17 mouse cellular contexts compared by ENCODE assay signal in genomic region chr9:53603849-53604248, GRCm38 (mm10). TPM values are rescaled to one million over a fixed set of nuclear protein-coding genes. Genes with fewer than 3 reads are reported as not detected.
DNase-seq lines count a peak whose midpoint lies in the region; ATAC-seq and TF ChIP-seq lines count a peak whose summit lies in the region.
"Had no signal": no experiment of that assay in that cellular context is flagged by ENCODE, and none has a peak within 500 bp of the region (broad histone marks: within the 10 kb centered on the region; RNA-seq: fewer than 3 reads in every experiment).

No protein-coding gene starts in this region.

- DNase-seq in heart, embryonic 10.5 days (ENCODE audit: low spot score), result peak; percentile 35
- no peak for DNase-seq in heart, postnatal 4 days
- no peak for DNase-seq in lung, embryonic 14.5 days
- no peak for DNase-seq in lung, postnatal 4 days
- no peak for DNase-seq in liver, embryonic 13.5 days
- DNase-seq in stomach, postnatal 0 days (ENCODE audit: low spot score), result no peak
- no peak for DNase-seq in kidney, postnatal 14 days
- DNase-seq: cerebellum, adult 11-12 months; cerebellum, postnatal 36 days; forebrain, postnatal 0 days; kidney, adult 9 months had no signal

- no peak overlapping the region for H3K9ac ChIP-seq in lung, embryonic 14.5 days
- no peak overlapping the region for H3K9ac ChIP-seq in liver, embryonic 13.5 days
- no peak overlapping the region for H3K9ac ChIP-seq in stomach, postnatal 0 days (ENCODE audit: low read length)
- H3K9ac ChIP-seq: forebrain, postnatal 0 days; limb, embryonic 12.5 days; midbrain, embryonic 13.5 days had no signal

- no peaks in the 10 kb centered on the region for H3K9me3 ChIP-seq in heart, embryonic 10.5 days
- no peaks in the 10 kb centered on the region for H3K9me3 ChIP-seq in lung, embryonic 14.5 days (ENCODE audit: low read depth, low read length)
- H3K9me3 ChIP-seq in liver, embryonic 13.5 days (replicated peaks), result no peaks in the 10 kb centered on the region
- no peaks in the 10 kb centered on the region for H3K9me3 ChIP-seq in stomach, postnatal 0 days (ENCODE audit: control insufficient read depth, low read length)
- H3K9me3 ChIP-seq: limb, embryonic 12.5 days; midbrain, embryonic 13.5 days had no signal

- no peak overlapping the region for H3K27ac ChIP-seq in heart, embryonic 10.5 days
- H3K27ac ChIP-seq in lung, embryonic 14.5 days (ENCODE audit: low read depth), result peak overlapping the region; percentile 61
- peak overlapping the region; percentile 55 for H3K27ac ChIP-seq in liver, embryonic 13.5 days
- H3K27ac ChIP-seq in stomach, postnatal 0 days (replicated peaks), result no peak overlapping the region; the same call in 1 of the 2 replicates
- H3K27ac ChIP-seq: left cerebral cortex, adult 2 months; limb, embryonic 12.5 days; midbrain, embryonic 13.5 days had no signal

- no peak for TF ChIP-seq EP300 in stomach, postnatal 0 days (optimal IDR thresholded peaks at IDR 0.05)

- ATAC-seq in lung, embryonic 14.5 days (ENCODE audit: insufficient read depth), result no peak
- 0 out of 2 replicates have a peak, but pooled peaks have one; percentile 12 for ATAC-seq in liver, embryonic 13.5 days (ENCODE audit: low read depth)
- ATAC-seq in stomach, postnatal 0 days (ENCODE audit: low FRiP score, low TSS enrichment), result peak; percentile 58; the same call in 1 of the 2 replicates
- no peak for ATAC-seq in CD4-positive, CD25-positive, alpha-beta regulatory T cell, adult 4 months
- ATAC-seq: forebrain, postnatal 0 days; hindbrain, embryonic 16.5 days; midbrain, embryonic 13.5 days; Patski had no signal

- no peak overlapping the region for H3K4me3 ChIP-seq in heart, embryonic 10.5 days
- H3K4me3 ChIP-seq in lung, embryonic 14.5 days (ENCODE audit: low read depth, low read length), result no peak overlapping the region
- H3K4me3 ChIP-seq in liver, embryonic 13.5 days (replicated peaks), result no peak overlapping the region
- H3K4me3 ChIP-seq in stomach, postnatal 0 days (ENCODE audit: low read depth, low read length), result no peak overlapping the region
- H3K4me3 ChIP-seq: left cerebral cortex, adult 2 months; limb, embryonic 12.5 days; midbrain, embryonic 13.5 days had no signal

- no peak for TF ChIP-seq CTCF in lung, embryonic 14.5 days (IDR thresholded peaks at IDR 0.05; ENCODE audit: low read depth)
- TF ChIP-seq CTCF in stomach, postnatal 0 days (IDR thresholded peaks at IDR 0.05; ENCODE audit: low read depth), result no peak

- no peak overlapping the region for H3K4me2 ChIP-seq in lung, embryonic 14.5 days
- no peak overlapping the region for H3K4me2 ChIP-seq in liver, embryonic 13.5 days
- no peak overlapping the region for H3K4me2 ChIP-seq in stomach, postnatal 0 days (replicated peaks; ENCODE audit: low read depth)
- H3K4me2 ChIP-seq: limb, embryonic 12.5 days; midbrain, embryonic 13.5 days had no signal

- 70% methylated on average over 3 of the region's 3 CpGs for WGBS in heart, embryonic 10.5 days
- WGBS in lung, embryonic 14.5 days, result 80% methylated on average over 3 of the region's 3 CpGs
- WGBS in liver, embryonic 13.5 days (ENCODE audit: insufficient replicate concordance), result 70% methylated on average over 3 of the region's 3 CpGs
- 68% methylated on average over 3 of the region's 3 CpGs for WGBS in stomach, postnatal 0 days

- no peaks in the 10 kb centered on the region for H3K27me3 ChIP-seq in heart, embryonic 10.5 days (ENCODE audit: insufficient read depth, poor library complexity, severe bottlenecking)
- no peaks in the 10 kb centered on the region for H3K27me3 ChIP-seq in lung, embryonic 14.5 days (ENCODE audit: insufficient read depth, low read length)
- H3K27me3 ChIP-seq in liver, embryonic 13.5 days, result no peaks in the 10 kb centered on the region
- no peaks in the 10 kb centered on the region for H3K27me3 ChIP-seq in stomach, postnatal 0 days (ENCODE audit: control insufficient read depth, insufficient read depth, low read length)
- H3K27me3 ChIP-seq: limb, embryonic 12.5 days; midbrain, embryonic 13.5 days; Patski had no signal

- H3K4me1 ChIP-seq in heart, embryonic 10.5 days, result peaks cover 10% of the 10 kb centered on the region; the same call in 1 of the 2 replicates
- 0 out of 2 replicates have a peak, but pooled peaks cover 5% of the 10 kb centered on the region for H3K4me1 ChIP-seq in lung, embryonic 14.5 days (ENCODE audit: insufficient read depth)
- peaks cover 44% of the 10 kb centered on the region for H3K4me1 ChIP-seq in liver, embryonic 13.5 days (replicated peaks)
- H3K4me1 ChIP-seq in stomach, postnatal 0 days (replicated peaks; ENCODE audit: control insufficient read depth, insufficient read depth), result no peaks in the 10 kb centered on the region
- H3K4me1 ChIP-seq: limb, embryonic 12.5 days had no signal

- H3K36me3 ChIP-seq in heart, embryonic 10.5 days, result 0 out of 2 replicates have a peak, but pooled peaks cover 2% of the 10 kb centered on the region
- no peaks in the 10 kb centered on the region for H3K36me3 ChIP-seq in lung, embryonic 14.5 days (ENCODE audit: insufficient read depth)
- no peaks in the 10 kb centered on the region for H3K36me3 ChIP-seq in liver, embryonic 13.5 days
- no peaks in the 10 kb centered on the region for H3K36me3 ChIP-seq in stomach, postnatal 0 days (ENCODE audit: control insufficient read depth, insufficient read depth, low read length)
- H3K36me3 ChIP-seq: midbrain, embryonic 13.5 days had no signal

RNA-seq across cellular contexts. Expression of gene Acat1, which starts 6.3 kb away (rescaled TPM):
- 79.2 and 113 TPM in 2 replicates for polyA plus RNA-seq in heart, embryonic 10.5 days (2016; fragmentation: Nextera tagmentation; extraction: Ambion mirVana)
- 100 to 1,000 TPM; 259 to 279 TPM for total RNA-seq in heart, postnatal 4 days (2021)
- polyA plus RNA-seq in lung, embryonic 14.5 days (2014; fragmentation: Nextera tagmentation; extraction: Ambion mirVana), result 111 and 114 TPM in 2 replicates
- polyA plus RNA-seq in liver, embryonic 13.5 days (2015; fragmentation: Nextera tagmentation; extraction: Ambion mirVana), result 58.2 and 71.8 TPM in 2 replicates
- polyA plus RNA-seq in stomach, postnatal 0 days (2015; fragmentation: Nextera tagmentation; extraction: Ambion mirVana), result 113 and 115 TPM in 2 replicates
- polyA plus RNA-seq in CD4-positive, CD25-positive, alpha-beta regulatory T cell, adult 4 months (2017; shearing (Covaris generic)), result 10 to 100 TPM; 64.2 to 91.4 TPM

Comparison
In these comparisons a context has a peak if more than half of its experiments do, and no peak if none do; other contexts are left out.
1. H3K27ac ChIP-seq: peak in lung, embryonic 14.5 days (single experiment) and liver, embryonic 13.5 days (single experiment); none in heart, embryonic 10.5 days (single experiment) and stomach, postnatal 0 days (single experiment).
2. ATAC-seq: peak in liver, embryonic 13.5 days (single experiment) and stomach, postnatal 0 days (single experiment); none in lung, embryonic 14.5 days (single experiment) and CD4-positive, CD25-positive, alpha-beta regulatory T cell, adult 4 months (single experiment).